ENCODE assay signal across 16 mouse cellular contexts in the genomic region with DNA sequence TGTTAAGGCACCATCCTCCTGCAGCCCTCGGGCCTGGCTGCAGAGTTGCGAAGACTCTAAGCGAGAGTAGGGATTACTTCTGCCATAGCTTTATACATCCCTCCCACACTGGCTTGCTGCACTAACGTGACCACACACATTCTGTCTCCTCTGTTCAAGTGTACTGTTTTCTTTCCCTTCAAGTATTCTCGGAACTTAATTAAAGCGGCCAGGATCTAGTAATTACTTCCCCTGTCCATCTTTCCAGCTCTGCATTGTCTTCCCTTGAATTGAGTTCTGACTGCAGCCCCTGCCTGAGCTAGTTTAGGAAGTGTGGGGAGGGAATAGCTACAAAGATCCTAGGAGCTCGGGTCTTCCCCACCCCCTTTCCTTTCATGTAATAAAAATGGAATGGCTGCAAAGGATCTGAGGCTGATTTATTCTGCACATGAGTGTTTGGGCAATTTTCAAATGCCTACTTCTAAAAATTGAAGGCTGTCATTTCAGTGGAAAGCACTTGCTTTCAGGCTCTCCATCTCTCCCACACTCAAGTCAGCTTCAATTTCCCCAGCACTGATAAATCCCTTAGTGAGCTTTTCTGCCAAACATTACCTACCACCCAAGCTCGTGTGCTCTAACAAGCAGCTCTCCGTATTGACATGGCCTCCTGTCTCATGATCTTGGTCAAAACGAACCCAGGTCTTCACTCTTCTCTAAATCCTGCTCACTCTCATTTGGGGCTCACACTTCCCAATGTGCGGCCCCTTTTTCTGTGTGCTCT.
DNase-seq lines count a peak whose midpoint lies in the region; ATAC-seq and TF ChIP-seq lines count a peak whose summit lies in the region.
"Had no signal": no experiment of that assay in that cellular context is flagged by ENCODE, and none has a peak within 500 bp of the region (broad histone marks: within the 10 kb centered on the region; RNA-seq: fewer than 3 reads in every experiment).

No protein-coding gene starts in this region.

- H3K27ac ChIP-seq in forebrain, embryonic 12.5 days = peak overlapping the region; percentile 54
- no peak overlapping the region for H3K27ac ChIP-seq in midbrain, embryonic 12.5 days (replicated peaks)
- H3K27ac ChIP-seq in liver, embryonic 11.5 days (ENCODE audit: low read depth, low read length) = no peak overlapping the region
- H3K27ac ChIP-seq: neural tube, embryonic 15.5 days had no signal

- peaks cover 51% of the 10 kb centered on the region for H3K27me3 ChIP-seq in forebrain, embryonic 12.5 days
- H3K27me3 ChIP-seq in midbrain, embryonic 12.5 days = peaks cover 74% of the 10 kb centered on the region
- no peaks in the 10 kb centered on the region for H3K27me3 ChIP-seq in liver, embryonic 11.5 days (replicated peaks; ENCODE audit: control insufficient read depth, insufficient read depth, low read length)
- H3K27me3 ChIP-seq: CH12.LX; neural tube, embryonic 15.5 days; Patski had no signal

- peak; percentile 83 for ATAC-seq in forebrain, embryonic 12.5 days (ENCODE audit: low FRiP score)
- 0 out of 2 replicates have a peak, but pooled peaks have one; percentile 28 for ATAC-seq in midbrain, embryonic 12.5 days (ENCODE audit: low FRiP score, low read depth)
- no peak for ATAC-seq in liver, embryonic 11.5 days (replicated peaks; ENCODE audit: low FRiP score)
- ATAC-seq: lung, postnatal 0 days; Patski had no signal

- peaks cover 37% of the 10 kb centered on the region for H3K4me1 ChIP-seq in forebrain, embryonic 12.5 days
- H3K4me1 ChIP-seq in midbrain, embryonic 12.5 days = peaks cover 39% of the 10 kb centered on the region
- no peaks in the 10 kb centered on the region for H3K4me1 ChIP-seq in liver, embryonic 11.5 days (replicated peaks; ENCODE audit: control insufficient read depth, insufficient read depth, low read length)

- 13% methylated on average over 11 of the region's 11 CpGs for WGBS in forebrain, embryonic 12.5 days
- 20% methylated on average over 11 of the region's 11 CpGs for WGBS in midbrain, embryonic 12.5 days
- 68% methylated on average over 11 of the region's 11 CpGs for WGBS in liver, embryonic 11.5 days

- no peaks in the 10 kb centered on the region for H3K36me3 ChIP-seq in forebrain, embryonic 12.5 days (replicated peaks)
- H3K36me3 ChIP-seq in midbrain, embryonic 12.5 days = no peaks in the 10 kb centered on the region
- H3K36me3 ChIP-seq in liver, embryonic 11.5 days (ENCODE audit: control insufficient read depth, insufficient read depth, low read length) = no peaks in the 10 kb centered on the region
- H3K36me3 ChIP-seq: neural tube, embryonic 15.5 days had no signal

- no peak overlapping the region for H3K4me3 ChIP-seq in forebrain, embryonic 12.5 days (replicated peaks)
- no peak overlapping the region for H3K4me3 ChIP-seq in midbrain, embryonic 12.5 days
- H3K4me3 ChIP-seq in liver, embryonic 11.5 days (ENCODE audit: low read depth, low read length) = no peak overlapping the region
- H3K4me3 ChIP-seq: neural tube, embryonic 15.5 days had no signal

- peak; percentile 68 for DNase-seq in Muller cell, postnatal 12 days (ENCODE audit: inconsistent ontology term)
- peak; percentile 90 for DNase-seq in brain, embryonic 14.5 days (ENCODE audit: low read depth)
- no peak for DNase-seq in thymus, postnatal 4 days
- no peak for DNase-seq in liver, embryonic 11.5 days (ENCODE audit: low spot score)
- no peak for DNase-seq in heart, postnatal 10 days
- DNase-seq: adrenal gland, adult 8-10 months; cerebellum, postnatal 36 days; gastrocnemius, postnatal 36 days; heart, postnatal 14 days; kidney, adult 18-20 months had no signal

- H3K4me2 ChIP-seq in forebrain, embryonic 12.5 days = peak overlapping the region; percentile 24; the same call in 1 of the 2 replicates
- 0 out of 2 replicates have a peak overlapping the region, but pooled peaks have one; percentile 5 for H3K4me2 ChIP-seq in midbrain, embryonic 12.5 days (replicated peaks)
- H3K4me2 ChIP-seq in liver, embryonic 11.5 days = no peak overlapping the region
- H3K4me2 ChIP-seq: neural tube, embryonic 15.5 days had no signal

- no peaks in the 10 kb centered on the region for H3K9me3 ChIP-seq in forebrain, embryonic 12.5 days
- H3K9me3 ChIP-seq in midbrain, embryonic 12.5 days = no peaks in the 10 kb centered on the region
- no peaks in the 10 kb centered on the region for H3K9me3 ChIP-seq in liver, embryonic 11.5 days (ENCODE audit: control insufficient read depth, low read length)
- H3K9me3 ChIP-seq: neural tube, embryonic 15.5 days had no signal

- H3K9ac ChIP-seq in forebrain, embryonic 12.5 days = no peak overlapping the region
- no peak overlapping the region for H3K9ac ChIP-seq in midbrain, embryonic 12.5 days (replicated peaks)
- H3K9ac ChIP-seq in liver, embryonic 11.5 days (ENCODE audit: low read depth, low read length) = no peak overlapping the region
- H3K9ac ChIP-seq: neural tube, embryonic 15.5 days had no signal

- TF ChIP-seq CTCF in brain, embryonic 14.5 days (IDR thresholded peaks at IDR 0.05; ENCODE audit: borderline replicate concordance, extremely low read depth, insufficient read depth, insufficient read length) = no peak

- no peak for TF ChIP-seq POLR2A in brain, embryonic 14.5 days (IDR thresholded peaks at IDR 0.05; ENCODE audit: borderline replicate concordance, extremely low read depth, insufficient read depth, insufficient read length, poor library complexity, severe bottlenecking)

- intact Hi-C loops in heart, postnatal 10 days (cut with DNase I) = no loop called here

Comparison
In these comparisons a context has a peak if more than half of its experiments do, and no peak if none do; other contexts are left out.
1. DNase-seq: peak in Muller cell, postnatal 12 days (single experiment) and brain, embryonic 14.5 days (single experiment); none in thymus, postnatal 4 days (single experiment), liver, embryonic 11.5 days (single experiment) and heart, postnatal 10 days (0 of 2).